Mouse (Mus musculus) heart, postnatal 0 days (tissue): ENCODE results near the gene Ttc7b. TPM values are rescaled to one million over a fixed set of nuclear protein-coding genes. Genes with fewer than 3 reads are reported as not detected.

Experiments
- ATAC-seq: fragments of 200-750 bp; cut with Nextera tagmentation; 2 replicates; pipeline ENCODE4 v1.8.0; 2017; ENCODE audit warnings: low read depth, moderate number of reproducible peaks, moderate library complexity; ENCODE audit not compliant: insufficient read depth
- DNase-seq: peaks from one replicate; pipeline ENCODE4 v3.0.0-alpha.2; 2016; ENCODE audit warnings: low spot score
- H3K27ac ChIP-seq: fragments of 300-500 bp; sonication (generic); 2 replicates; pipeline ENCODE4 v1.5.1; 2014; ENCODE audit warnings: low read depth, mild to moderate bottlenecking
- H3K27me3 ChIP-seq: fragments of 300-500 bp; sonication (generic); 2 replicates; pipeline ENCODE4 v1.6.1; 2014; ENCODE audit warnings: low read length, mixed read lengths; ENCODE audit not compliant: control insufficient read depth, insufficient read depth
- H3K36me3 ChIP-seq: fragments of 300-500 bp; sonication (generic); replicated peaks from 2 replicates; pipeline ENCODE4 v1.6.1; 2014; ENCODE audit warnings: low read length, mixed read lengths; ENCODE audit not compliant: control insufficient read depth, insufficient read depth
- H3K4me1 ChIP-seq: fragments of 300-500 bp; sonication (generic); 2 replicates; pipeline ENCODE4 v1.6.1; 2014; ENCODE audit warnings: antibody characterized with exemption; ENCODE audit not compliant: control insufficient read depth, insufficient read depth
- H3K4me2 ChIP-seq: fragments of 300-500 bp; sonication (generic); 2 replicates; pipeline ENCODE4 v1.6.1; 2014; ENCODE audit warnings: low read depth, mild to moderate bottlenecking, low read length, moderate library complexity
- H3K4me3 ChIP-seq: fragments of 300-500 bp; sonication (generic); 2 replicates; pipeline ENCODE4 v1.5.1; 2014; ENCODE audit warnings: low read depth, low read length
- H3K9ac ChIP-seq: fragments of 300-500 bp; sonication (generic); replicated peaks from 2 replicates; pipeline ENCODE4 v1.6.1; 2014; ENCODE audit warnings: low read depth, low read length, mixed read lengths
- H3K9me3 ChIP-seq: fragments of 300-500 bp; sonication (generic); replicated peaks from 2 replicates; pipeline ENCODE4 v1.6.1; 2016; ENCODE audit warnings: low read length; ENCODE audit not compliant: control insufficient read depth
- CTCF ChIP-seq: IDR thresholded peaks from 2 replicates; pipeline ENCODE4 v1.5.1; 2016; ENCODE audit warnings: antibody characterized with exemption, control low read depth, low read depth
- EP300 ChIP-seq: IDR thresholded peaks from 2 replicates; pipeline ENCODE4 v1.6.1; 2016; ENCODE audit warnings: antibody characterized with exemption, low read depth
- WGBS: fragments of 180-500 bp; shearing (Covaris S2); extraction: QIAGEN DNeasy Blood & Tissue Kit; methylation state at CpG from one replicate; pipeline ENCODE4 v1.1.7; 2014; 5-methylcytosine and 5-hydroxymethylcytosine counted together
- polyA plus RNA-seq: library from polyadenylated mRNA; unstranded; fragments of >200 nt; fragmentation: Nextera tagmentation; extraction: Ambion mirVana; gene quantifications from 2 replicates; pipeline ENCODE4 v1.2.1, GENCODE M21; 2015
- total RNA-seq: library from RNA; depleted of rRNA; stranded (reverse); fragments of >200 nt; gene quantifications from 2 replicates; pipeline ENCODE4 v1.2.3, GENCODE M21; 2014; ENCODE audit warnings: low replicate concordance; rRNA removed

The Ttc7b gene
- total and polyA plus RNA-seq, 2 experiments from 2014 or later = 6.7 to 29.4 TPM

GRCm38 (mm10) chr12:100255441-100255949 is 265.1 kb downstream of the Ttc7b start:
- ATAC-seq = no peak
- Histone ChIP-seq H3K36me3 (no peaks in the 10 kb centered on the region), H3K4me3 (no peak overlapping the region), H3K9ac (no peak overlapping the region), H3K27ac (no peak overlapping the region), H3K4me1 (no peaks in the 10 kb centered on the region), H3K4me2 (no peak overlapping the region), H3K9me3 (no peaks in the 10 kb centered on the region), H3K27me3 (no peaks in the 10 kb centered on the region)
- TF ChIP-seq CTCF (no peak), EP300 (no peak)
- DNase-seq = no peak
- WGBS = 80% methylated on average over 2 of the region's 2 CpGs

GRCm38 (mm10) chr12:100254471-100254870 is 266.2 kb downstream of the Ttc7b start:
- Histone ChIP-seq H3K27ac (no peak overlapping the region), H3K4me1 (no peaks in the 10 kb centered on the region), H3K4me3 (no peak overlapping the region), H3K36me3 (no peaks in the 10 kb centered on the region), H3K9me3 (no peaks in the 10 kb centered on the region), H3K9ac (no peak overlapping the region), H3K4me2 (no peak overlapping the region), H3K27me3 (no peaks in the 10 kb centered on the region)
- TF ChIP-seq EP300 = no peak
- no peak for TF ChIP-seq CTCF
- WGBS = 80% methylated on average over 4 of the region's 4 CpGs
- no peak for DNase-seq
- no peak for ATAC-seq

Other genes with a start within 250 kb of the Ttc7b start
- 5.0 and 11.6 TPM in 2 replicates for gene Rps6ka5, start 206.2 kb upstream of the Ttc7b start, total RNA-seq
- gene Rps6ka5, start 206.2 kb upstream of the Ttc7b start, polyA plus RNA-seq = 2.8 and 3.0 TPM in 2 replicates